Mouse (Mus musculus) cerebellum, adult (tissue): ENCODE data around the gene Pcnx2.

ENCODE experiments used
- ATAC-seq: cut with Nextera tagmentation; 2 replicates; pipeline ENCODE4 v1.9.2; 2017; ENCODE audit warnings: mild to moderate bottlenecking, moderate library complexity, mixed read lengths; ENCODE audit not compliant: insufficient number of reproducible peaks, low FRiP score, low TSS enrichment

Gene Pcnx2

DNA sequence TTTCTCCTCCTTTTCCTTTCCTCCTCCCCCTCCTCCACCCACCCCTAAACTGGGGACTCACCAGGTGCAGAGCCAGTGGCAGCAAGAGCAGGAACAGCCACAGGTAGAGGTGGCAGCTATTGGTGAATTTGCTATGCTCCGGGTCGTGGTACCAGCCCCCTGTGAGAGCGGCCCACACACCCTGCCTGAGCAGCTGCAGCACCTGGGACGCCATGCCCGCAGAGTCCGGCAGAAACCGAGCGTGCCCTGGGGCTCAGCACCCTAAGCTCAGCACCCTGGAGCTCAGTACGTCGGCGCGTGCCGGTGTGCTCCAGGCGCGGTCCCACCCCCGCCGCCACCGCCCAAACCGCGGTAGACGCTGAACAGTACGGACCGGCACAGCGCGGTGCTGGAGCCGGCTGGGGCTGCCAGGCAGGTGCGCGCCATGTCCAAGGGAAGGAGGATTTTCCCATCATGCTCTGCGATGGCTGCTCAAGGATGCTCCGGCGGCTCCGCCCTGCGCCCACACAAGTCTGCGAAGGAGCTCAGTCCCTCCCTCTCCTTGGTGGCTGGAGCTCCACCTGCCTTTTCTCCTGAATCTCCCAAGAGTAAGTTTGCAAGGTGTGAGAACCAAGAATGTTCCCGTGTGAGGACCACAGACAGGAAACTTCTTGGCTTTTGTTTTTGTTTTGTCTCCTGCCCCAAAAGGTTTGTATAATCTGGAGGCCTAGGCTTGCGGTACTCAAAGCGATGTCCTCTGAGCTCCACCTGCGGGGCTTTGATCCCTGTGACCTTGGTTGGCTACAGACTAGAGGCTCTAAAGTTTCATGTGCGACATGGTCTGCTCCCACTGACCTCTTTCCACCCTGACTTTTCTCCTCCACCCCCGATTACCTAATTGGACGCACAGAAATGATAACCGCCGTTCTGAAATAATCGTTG lies at the start of gene Pcnx2:
Gene Pcnx2, minus strand, starts transcription at position 450 of the 921 bp plus-strand sequence.
- ATAC-seq = peak; percentile 95

DNA sequence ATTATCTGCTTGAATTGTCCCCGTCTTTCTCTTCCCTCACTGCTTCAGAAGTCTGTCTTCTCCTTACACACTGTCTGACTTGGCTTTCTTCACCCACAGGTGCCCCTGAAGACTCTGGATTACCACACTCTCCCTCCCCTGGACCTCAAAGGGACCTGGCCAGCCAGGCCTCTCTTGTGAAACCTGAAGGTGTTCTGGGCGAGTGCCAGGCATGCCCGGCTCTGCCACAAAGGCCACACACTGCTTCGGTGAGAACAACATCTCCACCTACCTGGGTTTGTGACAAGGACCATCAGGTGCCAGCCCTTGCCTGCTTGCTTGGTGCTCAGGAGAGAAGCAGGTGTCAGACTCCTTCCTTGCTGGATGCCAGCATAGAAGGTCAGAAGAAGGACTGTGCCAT lies 46.4 kb upstream of the Pcnx2 start:
- ATAC-seq = no peak

DNA sequence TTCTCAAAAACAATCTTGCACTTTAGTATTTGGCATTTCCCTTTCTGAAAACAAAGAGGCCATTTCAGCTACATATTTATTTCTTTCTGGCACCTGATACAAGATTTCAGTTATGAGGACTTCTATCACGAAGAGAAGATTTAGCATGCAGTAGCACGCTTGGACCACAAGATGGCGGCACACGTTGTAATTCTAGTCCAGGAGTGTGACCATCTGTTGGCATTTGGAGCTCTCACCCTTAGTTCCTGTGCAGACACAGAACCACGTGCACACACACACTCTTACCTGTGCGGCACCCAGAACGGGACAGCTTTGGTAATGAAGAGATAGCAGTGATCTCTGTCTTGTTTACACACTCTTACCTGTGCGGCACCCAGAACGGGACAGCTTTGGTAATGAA lies 37.5 kb upstream of the Pcnx2 start:
- peak; percentile 91 for ATAC-seq

DNA sequence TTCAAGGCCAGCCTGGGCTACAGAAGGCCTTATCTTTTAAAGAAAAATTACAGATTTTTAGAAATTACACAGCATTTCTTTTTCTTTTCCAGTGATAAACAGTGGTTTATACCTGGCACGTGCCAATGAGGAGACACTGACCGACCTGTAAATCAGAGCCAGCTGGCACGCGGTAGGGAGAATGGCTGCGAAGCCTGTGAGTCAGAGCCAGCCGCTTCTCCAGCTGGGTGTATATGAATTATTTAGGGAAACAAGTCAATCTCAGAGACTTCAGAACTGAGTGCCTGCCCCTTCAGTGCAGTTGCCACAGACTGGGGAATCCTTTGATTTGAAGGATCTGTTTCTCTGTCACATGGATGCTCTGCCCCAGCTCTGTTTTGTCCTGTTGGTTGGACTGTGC lies 33.7 kb upstream of the Pcnx2 start:
- no peak for ATAC-seq

DNA sequence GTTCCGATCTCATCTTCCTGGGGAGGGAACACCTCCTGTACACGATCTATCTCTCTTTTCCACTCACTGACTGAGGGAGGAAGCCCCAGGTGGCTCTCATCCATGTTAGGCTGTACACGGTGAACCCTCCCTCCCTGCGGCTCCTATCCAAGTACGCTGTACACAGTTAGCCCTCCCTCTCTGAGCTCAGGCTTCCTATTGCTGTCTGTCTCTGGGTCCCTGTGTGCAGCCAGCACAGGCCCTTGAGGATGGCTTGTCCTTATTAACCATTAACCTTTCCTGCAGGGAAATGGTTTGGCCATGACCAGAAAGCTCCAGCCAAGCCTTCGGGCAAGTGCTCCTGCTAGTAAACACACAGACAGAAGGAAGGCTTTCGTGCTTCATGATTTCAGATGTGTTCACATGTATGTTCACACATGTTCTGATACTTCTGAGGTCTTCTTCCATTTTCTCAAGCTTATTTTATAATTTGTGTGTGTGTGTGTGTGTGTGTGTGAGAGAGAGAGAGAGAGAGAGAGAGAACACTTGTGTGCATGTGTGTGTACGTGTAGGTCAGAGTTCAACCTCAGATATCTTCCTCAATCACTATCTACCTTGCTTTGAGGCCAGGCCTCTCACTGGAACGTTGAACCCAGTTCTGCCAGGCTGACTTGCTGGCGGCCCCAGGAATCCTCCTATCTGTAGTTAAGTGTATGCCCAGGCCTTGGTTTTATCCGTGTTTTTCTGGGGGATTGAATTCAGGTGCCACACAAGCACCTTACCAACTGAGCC lies 32.3 kb upstream of the Pcnx2 start:
- no peak for ATAC-seq

DNA sequence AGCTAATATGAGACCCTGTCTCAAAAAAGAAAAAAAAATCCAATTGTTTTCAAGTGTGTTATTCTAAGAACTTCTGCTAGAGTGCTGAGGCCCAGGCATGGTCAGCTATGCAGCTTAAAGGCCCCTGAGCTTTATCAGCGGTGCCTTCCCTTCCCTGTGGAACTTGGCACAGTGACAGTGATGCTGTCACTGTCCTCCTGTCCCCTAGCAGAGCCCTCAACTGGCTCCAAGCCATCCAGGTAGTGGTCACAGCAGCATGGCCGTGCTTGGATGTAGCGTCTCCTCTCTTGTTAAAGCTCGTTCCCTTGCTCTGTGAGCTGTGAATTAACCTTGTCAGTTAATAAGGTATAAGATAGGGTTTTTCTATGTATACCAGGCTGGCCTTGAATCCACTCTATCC lies 28.5 kb upstream of the Pcnx2 start:
- ATAC-seq = no peak

DNA sequence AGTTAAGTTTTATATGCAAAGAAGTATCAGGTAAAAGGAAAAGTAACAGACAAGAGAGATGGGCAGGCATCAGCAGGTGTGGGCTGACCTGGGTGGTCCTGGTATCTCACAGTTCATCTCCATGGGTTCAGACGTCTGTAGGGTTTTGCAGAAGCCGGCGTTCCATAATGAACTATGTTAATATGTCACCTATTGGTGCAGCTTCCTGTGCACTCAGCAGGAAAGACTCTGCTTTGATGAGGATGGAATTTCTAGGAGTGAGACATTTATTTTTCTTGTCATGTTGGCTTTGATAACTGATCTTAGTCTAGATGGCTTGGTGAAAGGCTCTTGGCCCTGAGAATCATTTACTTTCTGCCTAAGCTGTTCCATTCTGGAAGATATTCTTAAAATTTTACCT lies 24.2 kb upstream of the Pcnx2 start:
- no peak for ATAC-seq

DNA sequence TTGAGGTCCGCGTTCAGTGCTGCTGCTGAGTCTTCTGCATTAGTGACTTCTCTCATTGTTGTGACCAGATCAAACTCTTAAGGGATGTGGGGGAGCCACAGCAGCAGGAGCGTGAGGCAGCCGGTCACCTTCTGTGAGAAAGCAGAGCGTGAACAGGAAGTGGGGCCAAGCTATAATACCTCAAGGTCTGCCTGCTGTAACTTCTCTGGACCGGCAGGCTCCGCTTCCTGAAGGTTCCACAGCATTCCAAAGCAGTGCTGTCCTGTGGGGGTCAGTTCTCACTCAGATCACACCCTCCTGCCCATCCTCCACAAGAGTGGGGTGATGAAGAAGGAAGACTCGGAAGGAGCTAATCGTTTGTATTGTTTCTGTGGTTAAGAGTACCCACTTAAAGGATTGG lies 22.6 kb upstream of the Pcnx2 start:
- no peak for ATAC-seq

DNA sequence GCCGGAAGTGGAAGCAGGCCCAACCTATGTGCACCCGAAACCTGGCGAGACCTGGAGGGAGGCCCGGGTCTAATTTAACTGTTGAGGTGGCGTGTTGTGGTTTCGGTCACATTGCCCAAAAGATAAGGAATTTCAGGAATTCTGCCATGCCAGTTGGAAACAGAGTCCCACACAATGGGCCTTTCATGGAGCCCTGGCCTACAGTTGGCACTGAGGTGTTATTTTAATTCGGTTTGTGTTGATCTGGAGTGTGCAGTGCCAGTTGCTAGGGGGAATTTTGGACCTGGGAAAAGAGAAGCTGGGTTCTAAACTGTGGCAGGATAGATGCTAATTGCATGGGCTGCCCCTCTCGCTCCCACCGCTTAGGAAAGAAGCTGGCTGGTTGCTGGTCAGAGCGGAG lies 22.2 kb upstream of the Pcnx2 start:
- no peak for ATAC-seq

DNA sequence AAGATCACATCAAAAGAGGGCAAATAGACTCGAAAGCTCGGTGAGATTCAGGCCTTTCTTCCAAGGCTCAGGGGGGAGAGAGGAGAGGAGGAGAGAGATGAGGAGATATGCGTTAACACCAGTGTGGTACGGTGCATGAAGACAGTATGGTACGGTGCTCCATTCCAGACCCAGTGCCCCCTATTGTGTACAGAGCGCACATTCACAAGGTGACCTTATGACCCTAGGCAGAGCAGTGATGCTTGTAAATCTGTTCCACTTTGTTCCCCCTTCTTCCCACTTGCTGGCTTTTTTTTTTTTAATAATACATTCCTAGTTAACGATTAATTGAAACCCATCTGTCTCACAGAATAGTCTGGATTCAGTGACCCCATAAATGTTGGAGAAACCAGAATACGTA lies 21.4 kb upstream of the Pcnx2 start:
- ATAC-seq = no peak

DNA sequence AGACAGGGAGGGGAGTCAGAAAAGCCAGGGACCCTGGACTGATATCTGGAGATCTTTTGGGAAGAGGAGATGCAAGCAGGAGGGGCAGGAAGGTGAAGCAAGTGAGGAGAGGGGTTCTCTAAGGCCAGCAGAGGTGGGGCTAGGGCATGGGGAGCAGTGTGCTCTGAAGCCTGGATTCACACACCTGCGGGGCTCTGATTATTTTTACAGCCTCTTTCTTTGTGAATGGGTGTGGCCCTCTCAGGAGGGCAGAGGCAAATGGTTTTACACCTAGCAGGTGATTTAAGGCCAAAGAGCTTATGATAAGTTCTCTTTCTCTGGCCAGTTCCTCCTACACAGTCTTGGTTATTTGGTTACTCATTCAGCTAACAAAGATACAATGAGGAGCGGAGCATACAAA lies 20.6 kb upstream of the Pcnx2 start:
- ATAC-seq = no peak

DNA sequence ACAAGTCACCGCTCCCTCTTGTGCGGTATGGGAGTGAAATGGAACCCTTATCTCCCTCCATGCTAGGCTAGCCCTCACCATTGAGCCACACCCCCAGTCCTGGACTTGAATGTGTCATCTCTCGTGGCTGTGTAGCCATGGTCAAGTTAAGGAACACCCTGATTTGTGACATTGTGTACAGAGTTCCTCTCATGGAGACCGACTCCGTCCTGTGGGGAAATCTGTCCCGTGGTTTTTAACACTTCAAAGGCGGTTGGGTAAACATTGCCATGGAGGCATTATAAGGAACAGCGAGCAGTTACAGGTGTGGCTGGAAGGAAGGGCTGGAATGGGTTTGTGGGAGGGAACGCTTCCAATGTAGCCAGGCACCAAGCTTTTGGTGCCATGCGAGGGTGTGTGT lies 18.9 kb upstream of the Pcnx2 start:
- ATAC-seq = no peak

DNA sequence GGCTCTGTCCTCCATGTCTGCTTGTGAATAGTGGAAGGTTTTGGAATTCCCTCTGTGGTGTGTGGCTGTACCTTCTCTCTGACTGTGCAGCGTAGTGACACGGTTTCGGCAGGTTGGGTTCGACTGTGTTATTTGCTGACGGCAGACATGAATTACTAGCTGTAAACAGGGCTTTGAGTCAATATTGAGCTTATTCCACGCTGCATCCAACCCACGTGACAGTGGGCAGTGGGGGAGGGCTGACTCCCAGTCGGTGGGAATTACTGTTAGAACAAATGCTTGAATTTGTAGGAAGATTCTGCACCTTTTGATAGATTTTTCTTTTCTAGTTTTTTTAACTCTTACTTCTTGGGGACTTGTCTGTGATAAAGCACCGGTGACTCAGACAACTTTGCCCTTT lies 16.3 kb upstream of the Pcnx2 start:
- no peak for ATAC-seq

DNA sequence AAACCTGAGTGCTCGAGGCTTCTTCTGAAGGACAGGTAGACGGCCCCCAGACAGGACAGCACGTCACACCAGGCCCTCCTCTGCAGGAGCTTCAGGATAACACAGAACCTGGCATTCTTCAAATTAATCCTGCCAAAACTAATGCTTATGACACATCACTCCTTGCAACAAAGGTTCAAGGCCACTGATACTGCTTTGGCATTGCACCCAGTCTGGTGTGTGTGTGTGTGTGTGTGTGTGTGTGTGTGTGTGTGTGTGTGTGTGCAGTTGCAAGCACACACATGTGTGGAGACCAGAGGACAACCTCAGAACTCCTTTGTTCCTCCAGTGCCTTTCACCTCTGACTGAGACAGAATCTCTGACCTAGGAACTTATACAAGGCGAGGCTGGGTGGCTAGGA lies 15.1 kb upstream of the Pcnx2 start:
- ATAC-seq = no peak

DNA sequence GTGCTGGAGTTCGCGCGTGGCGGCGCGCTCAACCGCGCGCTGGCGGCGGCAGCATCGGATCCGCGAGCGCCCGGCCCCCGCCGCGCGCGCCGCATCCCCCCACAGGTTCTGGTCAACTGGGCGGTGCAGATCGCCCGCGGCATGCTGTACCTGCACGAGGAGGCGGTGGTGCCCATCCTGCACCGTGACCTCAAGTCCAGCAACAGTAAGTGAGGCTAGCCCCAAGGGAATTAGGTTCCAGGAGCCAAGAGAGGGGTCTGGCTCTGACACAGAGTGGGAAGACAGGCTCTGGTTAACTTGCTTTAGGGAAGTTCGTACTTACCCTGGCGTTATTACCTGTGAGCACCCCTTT lies 13.1 kb upstream of the Pcnx2 start:
- ATAC-seq = no peak

DNA sequence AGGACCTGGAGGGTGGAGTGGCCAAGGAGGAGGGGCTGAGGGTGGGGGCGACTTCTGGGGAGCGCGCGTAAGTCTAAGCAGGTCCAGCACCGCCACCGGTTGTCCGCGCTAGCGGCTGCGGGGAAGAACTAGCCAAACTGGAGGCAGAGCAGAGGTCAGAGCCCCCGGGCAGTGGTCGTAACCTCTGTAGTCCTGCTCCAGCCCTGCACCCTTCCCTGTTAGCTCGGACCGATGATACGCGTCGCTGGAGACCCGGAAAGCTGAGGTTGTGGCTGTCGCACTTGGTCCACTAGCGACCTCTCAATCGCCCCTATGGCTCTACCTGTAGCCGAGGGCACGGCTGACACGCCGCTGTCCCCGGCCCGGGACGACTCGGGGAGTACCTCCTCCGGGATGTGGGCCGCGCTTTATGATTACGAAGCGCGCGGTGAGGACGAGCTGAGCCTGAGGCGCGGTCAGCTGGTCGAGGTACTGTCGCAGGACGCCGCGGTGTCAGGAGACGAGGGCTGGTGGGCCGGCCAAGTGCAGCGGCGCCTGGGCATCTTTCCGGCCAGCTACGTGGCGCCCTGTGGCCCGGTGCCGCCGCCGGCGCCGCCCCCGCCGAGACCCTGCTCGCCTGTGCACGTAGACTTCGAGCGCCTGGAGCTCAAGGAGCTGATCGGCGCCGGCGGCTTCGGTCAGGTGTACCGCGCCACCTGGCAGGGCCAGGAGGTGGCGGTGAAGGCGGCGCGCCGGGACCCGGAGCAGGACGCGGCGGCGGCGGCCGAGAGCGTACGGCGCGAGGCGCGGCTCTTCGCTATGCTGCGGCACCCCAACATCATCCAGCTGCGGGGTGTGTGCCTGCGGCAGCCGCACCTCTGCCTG lies 12.5 kb upstream of the Pcnx2 start, which contains the start of gene Map3k21:
Gene Map3k21, plus strand, starts transcription at position 86 of the 864 bp plus-strand sequence.
- peak; percentile 60; the same call in 1 of the 2 replicates for ATAC-seq

DNA sequence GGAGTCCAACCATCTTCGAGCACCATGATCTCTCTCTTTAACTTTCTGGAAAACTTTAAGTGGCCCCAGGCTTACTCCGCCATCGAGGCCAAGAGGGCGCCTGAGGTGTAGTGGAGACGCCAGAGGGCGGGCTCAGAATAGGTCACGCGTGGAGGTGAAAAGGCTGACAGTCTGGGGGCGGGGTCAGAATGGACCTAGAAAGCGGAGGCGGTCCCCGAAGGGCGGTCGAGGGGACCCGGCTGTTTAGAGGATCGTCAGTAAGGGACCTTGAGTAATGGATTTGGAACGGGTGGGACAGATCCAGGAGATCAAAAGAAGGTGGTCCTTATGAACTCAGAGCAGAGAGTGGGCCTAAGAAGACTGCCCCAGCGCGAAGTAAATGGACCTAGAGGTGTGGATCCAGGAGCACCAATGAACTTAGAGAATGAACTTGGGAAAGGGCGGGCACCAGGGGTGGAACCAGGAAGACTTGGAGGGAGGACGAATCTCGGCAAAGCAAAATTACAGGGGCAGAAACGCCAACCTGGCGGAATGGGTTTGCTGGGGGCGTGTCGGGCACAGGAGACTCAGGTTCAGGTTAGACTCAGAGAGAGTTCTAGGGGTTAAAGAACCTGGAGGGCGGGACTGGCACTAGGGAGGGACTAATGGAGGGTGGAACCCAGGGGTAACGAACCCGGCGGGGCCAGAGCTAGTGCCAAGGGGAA lies 11.7 kb upstream of the Pcnx2 start:
- ATAC-seq = 0 out of 2 replicates have a peak, but pooled peaks have one; percentile 5

DNA sequence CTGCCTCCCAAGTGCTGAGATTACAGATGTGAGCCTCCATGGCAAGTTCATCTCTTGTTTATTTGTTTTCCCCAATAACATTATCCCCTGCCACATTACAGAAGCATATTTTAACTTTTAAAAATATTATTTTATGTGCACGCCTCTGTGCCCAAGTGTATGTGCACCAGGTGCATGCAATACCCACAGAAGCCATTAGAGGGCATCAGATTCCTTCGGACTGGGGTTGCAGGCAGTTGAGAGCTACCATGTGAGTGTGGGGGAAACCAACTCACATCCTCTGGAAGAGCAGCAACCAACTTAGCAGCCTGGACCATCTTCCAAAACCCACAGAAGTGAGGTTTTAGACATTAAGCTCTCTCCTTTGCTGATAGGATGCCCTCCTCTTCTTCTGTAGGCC lies 9.2 kb upstream of the Pcnx2 start:
- no peak for ATAC-seq

DNA sequence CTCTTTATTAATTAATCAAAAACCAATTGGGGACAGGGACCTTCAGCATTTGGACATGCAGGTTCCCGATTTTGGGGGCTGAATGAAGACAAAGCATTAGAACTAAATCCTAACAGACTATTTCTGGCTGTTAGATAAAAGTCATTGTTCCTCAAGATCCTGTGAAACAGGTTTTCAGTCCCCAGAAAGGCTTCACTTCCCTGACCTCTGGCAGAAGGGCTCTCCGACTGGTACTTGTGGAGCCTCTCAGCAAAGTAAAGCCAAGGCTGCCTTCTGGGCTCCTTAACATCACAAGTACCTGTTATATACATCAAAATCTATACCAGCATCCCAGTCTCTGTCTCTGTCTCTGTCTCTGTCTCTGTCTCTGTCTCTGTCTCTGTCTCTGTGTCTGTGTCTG lies 7.2 kb upstream of the Pcnx2 start:
- ATAC-seq = no peak

DNA sequence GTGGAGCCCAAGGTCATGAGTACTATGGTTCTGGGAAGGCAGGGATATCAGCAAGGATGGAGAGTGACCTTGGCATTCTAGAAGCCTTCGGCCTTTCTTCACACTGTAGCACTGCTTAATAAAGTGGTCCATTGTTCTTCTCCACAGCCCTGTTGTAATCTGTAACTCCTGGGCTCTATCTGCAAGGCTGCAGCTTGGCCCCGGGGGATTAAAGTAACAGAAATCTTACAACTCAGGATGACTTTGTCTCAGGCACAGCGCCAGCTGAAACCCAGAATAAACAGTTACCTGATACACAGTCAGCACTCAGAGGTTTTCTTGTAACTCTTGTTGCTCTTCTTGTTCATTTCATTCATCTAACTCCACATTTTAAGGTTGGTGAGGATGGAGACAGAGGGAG lies 4.4 kb upstream of the Pcnx2 start:
- ATAC-seq = no peak
